Mouse (Mus musculus) cerebellum, adult 9-10 months (tissue): ENCODE data around the gene Stub1.
"Not testable (repeated sequence)": the region's sequence is repeated elsewhere in the genome, so short reads cannot be mapped to it uniquely, and the experiment has no call there.

Source experiments
- DNase-seq: peaks from one replicate; pipeline ENCODE4 v3.0.0; 2022

Gene Stub1

DNA sequence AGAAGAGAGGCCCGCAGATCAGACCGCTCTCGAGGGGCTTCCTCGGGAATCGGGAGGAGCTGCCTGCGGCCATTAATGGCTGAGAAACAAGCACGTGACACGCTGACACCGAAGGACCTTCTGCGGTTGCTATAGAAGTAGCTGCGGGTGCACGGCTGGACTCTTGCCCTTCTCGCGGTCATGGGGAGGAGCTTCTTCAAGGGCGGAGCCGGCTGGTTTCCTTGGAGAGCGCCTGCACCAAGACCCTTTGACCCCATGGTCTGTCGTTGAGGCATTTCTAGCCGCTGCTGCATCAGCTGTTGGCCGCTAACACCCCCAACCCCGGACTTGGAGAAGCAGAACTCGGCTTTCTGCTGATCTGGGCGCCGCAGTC lies at the start of gene Stub1:
Gene Stub1 (minus strand): TSS at position 114 of the 373 bp plus-strand sequence.
- no peak for DNase-seq

DNA sequence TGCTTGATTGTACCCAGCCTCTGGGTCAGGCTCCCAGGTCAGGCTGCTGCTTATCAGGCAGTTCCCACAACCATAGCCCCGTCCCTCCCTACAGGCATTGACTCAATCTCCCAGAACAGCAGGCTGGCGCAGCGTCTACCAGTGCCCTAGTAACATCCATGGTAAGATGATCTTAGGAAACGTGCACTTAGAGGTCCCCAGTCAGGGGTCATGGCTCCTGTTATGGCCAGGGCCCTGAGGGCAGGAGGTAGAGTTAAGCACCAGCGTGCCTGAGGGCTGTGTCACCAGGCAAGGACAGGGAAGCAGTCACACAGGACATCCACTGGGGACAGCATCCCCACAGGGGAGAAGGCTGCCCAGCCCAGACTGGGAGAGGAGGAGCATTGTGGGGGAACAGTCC lies 49.1 kb upstream of the Stub1 start:
- no peak for DNase-seq

DNA sequence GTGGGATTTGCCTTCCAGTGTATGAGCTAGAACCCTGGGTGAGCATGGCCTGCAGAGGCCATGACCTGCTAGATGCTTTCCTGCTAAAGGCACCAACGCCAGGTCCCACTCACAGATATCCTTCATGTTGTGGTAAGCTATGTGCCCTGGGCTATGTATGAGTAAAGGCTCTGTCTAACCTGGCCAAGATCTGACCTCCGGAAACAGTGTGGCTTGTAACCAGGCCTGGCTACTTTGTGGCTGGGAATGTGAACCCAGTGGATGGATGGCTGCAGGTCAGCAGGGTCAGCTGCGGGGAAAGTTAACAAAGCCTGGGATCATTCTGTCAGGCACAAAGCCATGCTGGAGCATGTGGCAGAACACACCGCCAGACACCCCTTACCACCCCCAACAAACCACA lies 48.5 kb upstream of the Stub1 start:
- no peak for DNase-seq

DNA sequence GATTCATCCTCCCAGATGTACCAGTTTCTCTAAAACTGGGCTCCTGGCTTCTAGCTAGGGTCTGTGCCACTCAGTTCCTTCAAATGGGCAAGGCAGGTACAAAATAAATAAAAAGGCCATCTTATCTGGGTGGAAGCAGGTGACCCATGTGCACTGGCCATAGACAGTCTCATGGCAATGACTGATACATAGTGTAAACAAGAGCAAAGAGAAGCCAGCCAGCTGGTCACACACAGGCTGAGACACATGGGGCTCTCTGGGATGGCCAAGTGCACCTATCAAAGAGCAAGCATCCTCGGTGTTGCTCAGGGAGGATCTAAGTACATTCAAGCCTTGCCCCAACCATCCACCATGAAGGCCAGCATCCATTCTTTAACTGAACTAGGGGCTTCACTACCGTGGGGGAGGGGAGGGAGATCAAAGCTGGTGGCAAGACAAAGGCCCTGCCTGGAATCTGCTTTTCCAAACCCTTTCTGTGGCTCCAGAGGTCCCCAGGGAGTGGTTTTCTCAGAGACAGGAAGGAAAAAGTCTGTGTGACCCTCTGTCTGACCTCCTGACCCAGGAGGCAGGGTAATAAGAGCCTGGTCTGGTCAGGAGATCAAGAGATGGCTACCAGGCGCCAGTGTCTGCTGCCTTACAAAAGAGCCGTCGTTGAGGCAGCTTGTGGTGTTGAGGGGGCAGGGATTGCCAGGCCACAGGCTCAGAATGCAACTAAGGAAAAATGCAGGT lies 47.9 kb upstream of the Stub1 start:
- DNase-seq, result no peak

DNA sequence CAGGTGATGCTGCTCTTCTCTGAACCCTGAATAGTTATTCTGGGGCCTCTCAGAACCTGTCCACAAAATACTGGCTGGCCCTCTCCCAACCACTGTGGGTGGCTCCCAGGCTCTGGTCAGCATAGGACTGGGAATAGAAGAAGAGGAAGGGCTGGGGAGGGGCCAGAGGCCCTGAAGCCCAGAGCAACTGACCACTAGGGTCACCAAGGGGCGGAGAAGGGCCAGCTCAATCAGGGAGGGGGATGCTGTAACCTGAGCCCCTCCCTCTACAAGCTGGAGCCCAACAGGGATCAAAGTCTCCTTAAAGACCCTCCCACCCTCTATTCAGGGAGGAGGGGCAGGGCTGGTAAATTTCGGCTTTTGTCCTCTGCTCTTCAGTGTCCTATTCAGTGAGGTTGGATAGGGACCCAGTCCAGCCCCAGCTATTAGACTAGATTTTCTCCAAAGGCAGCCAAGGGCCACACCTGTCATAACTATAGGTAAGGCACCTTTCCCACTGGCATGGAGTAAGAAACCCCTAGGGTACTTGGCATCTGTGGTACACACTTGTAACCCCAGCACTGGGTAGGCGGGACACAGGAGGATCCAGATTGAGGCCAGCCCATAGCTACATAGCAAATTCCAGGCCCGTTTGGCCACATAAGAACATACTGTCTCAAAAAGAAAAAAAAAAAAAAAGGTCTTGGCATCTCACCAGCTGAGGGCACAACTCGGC lies 47.1 kb upstream of the Stub1 start, which contains the start of gene Wfikkn1:
Gene Wfikkn1 (minus strand): TSS at position 663 of the 715 bp plus-strand sequence.
- DNase-seq, result no peak

DNA sequence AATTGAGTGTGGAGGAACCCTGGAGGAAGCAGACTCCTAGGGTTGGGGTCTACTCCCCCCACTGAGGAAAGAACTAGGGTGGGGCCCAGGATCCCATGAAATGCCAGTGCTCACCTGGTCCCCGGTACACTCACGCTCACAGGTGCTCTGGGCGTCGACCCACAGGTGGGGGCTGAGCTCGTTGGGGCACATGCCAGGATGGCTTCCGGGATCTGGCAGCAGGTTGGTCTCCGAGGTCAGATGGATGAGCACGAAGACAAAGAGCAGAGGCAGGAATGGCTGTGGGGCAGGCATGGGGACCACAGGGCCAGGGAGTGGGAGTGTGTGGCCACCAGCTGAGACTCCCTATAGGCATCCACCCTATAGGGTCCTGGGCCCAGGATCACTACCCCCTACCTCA lies 46.5 kb upstream of the Stub1 start:
- no peak for DNase-seq

DNA sequence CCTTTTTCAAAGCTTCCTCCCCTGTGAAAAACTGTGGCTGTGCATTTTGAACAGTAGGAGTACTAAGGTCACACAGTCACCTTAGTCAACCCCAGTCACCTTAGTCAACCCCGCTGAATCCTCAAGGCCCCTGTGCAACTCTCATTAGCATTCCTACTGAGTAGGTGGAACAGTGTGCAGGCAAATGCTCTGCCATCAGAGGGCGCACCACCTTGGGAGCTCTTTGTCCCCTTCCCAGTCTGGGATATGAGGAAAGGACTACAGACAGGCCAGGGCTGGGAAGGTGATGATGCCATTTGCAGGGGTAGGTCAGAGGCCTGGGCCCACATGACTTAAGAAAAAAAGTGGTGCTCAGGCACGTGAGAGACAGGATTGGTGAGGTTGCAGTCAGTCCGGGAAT lies 46.1 kb upstream of the Stub1 start:
- DNase-seq, result no peak

DNA sequence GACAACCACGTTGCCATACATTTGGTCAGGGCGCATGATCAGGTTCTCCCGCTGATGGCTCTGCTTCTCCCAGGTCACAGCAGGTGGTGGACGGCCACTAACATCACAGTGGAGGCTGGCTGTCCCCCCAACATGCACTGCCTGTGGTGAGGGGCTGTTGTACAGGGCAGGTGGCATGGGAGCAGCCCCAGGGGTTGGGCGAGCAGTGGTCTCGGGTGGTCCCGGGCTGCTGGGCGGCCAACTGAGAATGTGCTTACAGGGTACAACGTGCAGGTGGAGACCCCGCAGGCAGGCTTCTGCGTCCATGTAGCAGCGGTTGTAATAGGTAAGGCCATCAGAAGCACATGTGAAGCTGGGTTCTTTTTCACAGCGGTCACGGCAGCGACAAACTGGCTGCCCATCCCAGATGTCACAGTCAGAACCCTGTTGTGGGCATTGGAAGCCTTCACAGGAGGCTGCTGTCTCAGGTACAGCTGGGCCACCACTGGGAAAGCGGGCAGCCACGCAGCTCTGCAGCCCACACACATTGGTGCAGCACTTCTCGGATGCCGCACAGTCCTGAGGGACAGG lies 45.5 kb upstream of the Stub1 start:
- DNase-seq, result no peak

DNA sequence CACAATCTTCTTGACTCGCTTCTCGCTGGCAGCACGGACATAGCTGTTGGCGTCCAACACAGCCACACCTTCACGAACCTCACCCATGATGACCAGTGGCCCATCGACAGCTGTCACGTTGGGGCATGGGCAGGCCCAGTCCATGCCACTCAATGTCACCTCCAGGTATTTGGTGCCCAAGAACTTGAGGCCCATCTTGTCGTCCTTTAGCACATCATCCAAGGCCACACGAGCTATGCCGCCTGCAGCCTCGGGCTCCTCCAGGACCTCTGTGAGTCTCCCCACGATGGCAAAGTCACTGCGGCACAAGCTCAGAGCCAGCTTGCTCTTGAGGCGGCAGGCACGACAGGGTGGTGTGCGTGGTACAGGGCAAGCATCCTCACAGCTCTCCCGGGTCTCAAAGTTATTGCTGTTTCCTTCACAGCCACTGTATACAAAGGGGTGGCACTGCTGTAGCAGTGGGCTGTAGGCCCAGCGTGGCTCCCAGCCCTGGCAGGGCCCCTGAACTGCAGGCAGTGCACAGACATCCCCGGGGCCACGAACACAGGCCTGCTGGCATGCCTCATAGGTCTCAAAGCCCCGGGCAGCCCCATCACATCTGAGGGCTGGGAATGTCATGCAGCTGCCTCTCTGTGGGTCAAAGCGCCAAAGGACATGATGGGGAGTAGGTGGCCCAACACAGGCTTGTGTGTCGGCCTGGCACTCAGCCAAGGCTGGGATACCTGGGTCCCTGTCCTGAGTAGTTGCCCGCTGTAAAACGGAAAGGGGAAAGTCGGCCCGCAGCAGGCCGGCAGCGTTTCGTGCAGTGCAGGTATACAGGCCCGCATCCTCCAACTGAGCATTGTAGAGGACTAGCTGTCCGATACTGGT lies 44.8 kb upstream of the Stub1 start:
- DNase-seq, result no peak

DNA sequence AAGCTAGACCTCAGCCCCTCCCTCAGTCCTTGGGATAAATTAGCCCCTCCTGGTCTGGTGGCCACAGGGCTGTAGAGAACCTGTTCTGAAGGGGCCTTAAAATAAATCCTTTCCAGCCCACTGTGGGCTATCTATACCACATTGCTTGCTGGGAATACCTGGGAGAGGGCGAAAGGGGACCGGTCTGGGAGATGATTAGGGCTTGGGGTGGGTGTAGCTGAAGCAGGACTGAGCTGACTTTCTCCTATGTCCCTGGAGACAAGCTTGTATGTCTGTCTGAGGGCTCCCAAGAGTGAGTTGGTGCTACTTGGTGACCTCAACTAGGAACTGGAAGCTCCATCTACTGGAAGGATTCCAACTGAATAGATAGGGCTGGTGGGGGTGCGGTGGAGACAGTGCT lies 43.8 kb upstream of the Stub1 start:
- DNase-seq, result no peak

DNA sequence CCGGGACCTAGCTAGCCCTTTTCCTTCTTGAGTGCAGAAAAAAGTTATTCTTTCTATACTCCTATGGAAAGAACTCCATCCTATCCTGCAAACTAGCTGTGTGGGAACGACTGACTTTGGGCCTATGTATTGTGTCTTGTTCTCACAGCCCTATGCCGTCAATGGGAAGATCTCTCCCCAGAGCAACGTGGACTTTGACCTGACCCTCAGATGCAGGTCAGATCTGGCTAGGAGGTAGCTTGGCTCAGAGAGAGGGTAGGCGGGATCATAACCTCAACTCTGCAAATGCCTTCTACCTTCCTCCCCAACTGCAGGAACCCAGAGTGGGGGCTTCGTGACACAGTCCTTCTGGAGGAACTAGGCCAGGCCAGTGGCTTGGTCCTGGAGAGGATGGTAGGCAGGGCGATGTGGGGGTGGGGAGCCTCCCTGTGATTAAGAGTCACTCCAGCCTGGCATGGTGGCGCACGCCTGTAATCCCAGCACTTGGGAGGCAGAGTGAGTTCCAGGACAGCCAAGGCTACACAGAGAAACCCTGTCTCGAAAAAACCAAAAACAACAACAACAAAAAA lies 43.2 kb upstream of the Stub1 start:
- no peak for DNase-seq

DNA sequence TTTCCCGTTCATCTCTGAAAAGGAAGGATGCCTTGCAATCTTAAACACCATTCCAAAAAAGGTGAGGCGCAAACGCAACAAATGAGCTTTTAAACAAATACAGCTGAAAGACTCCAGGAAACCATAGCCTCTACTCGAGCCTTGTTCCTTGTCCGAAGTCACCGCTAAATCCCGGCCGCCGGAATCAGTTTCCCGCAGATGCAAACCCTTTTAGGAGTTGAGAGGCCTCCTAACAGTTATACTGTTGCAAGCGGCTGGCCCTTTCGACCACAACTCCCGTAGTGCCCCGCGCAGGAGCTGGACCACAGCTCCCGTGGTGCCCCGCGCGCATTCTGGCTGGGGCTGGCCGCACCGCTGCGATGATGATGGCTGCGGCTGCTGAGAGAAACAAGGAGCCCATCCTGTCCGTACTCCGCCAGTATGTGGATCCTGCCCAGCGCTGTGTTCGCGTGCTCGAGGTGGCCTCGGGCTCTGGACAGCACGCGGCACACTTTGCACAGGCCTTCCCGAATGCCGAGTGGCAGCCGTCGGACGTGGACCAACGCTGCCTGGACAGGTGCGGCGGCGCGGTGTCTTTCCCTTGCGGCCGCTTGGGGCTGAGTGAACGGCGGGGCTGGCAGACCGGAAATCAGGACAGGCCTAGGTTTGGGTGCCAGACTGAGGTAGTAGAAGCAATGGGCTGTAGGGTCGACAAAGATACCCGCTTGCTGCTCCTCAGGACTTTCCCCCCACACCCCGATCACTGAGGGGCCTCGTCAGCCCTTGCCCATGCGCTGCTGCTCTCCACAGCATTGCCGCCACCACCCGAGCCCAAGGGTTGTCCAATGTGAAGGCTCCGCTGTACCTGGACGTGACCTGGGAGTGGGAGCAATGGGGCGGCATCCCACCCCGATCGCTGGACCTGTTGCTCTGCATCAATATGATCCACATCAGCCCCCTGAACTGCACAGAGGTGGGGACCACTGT lies 42.2 kb upstream of the Stub1 start:
- peak; percentile 90 for DNase-seq

DNA sequence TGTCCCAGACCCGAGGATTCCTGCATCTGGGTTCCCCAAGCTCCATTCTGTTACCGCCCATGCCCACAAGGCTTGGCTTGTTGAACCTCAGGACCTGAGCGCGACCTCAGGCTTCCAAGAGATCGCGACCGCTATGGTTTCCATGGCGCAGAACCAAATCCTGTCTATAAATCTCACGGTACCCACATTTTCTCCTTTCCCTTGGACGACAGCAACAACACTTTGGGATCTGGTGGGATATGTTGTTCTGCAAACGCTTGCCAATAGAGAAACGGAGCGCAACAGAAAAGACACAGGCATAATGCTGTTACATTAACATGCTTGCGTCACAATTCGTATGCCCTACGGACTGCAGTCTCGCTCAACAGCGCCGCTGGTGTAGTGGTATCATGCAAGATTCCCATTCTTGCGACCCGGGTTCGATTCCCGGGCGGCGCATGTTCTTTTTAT lies 41.5 kb upstream of the Stub1 start, which contains the start of gene Mettl26:
Gene Mettl26 (plus strand): TSS at position 354 of the 450 bp plus-strand sequence.
- peak; percentile 96 for DNase-seq

DNA sequence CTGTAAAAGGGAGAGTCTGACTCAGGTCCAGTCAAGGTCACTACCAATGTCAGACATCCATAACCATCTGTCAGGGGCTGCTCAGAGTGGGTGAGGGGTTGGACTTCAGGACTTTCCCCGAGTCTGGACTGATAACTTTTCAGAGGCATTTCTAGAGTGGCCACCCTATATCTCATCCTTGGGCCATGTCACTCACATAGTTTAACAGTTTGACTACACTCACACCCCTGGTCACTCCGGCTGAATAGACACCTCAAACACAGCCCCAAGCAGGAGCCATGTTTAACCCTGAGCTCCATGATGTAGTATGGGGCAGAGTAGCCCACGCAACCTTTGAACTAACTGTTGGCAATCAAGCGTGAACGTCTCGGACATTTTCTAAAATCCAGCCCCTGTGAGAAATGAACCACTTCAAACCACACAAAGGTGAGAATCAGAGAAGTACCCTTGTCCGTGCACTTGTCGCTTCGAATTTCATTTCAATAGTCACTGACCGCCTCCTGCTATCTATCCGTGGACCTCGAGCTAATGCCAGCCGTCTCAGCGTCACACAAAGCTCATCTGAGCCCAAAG lies 41.0 kb upstream of the Stub1 start:
- DNase-seq, result no peak

DNA sequence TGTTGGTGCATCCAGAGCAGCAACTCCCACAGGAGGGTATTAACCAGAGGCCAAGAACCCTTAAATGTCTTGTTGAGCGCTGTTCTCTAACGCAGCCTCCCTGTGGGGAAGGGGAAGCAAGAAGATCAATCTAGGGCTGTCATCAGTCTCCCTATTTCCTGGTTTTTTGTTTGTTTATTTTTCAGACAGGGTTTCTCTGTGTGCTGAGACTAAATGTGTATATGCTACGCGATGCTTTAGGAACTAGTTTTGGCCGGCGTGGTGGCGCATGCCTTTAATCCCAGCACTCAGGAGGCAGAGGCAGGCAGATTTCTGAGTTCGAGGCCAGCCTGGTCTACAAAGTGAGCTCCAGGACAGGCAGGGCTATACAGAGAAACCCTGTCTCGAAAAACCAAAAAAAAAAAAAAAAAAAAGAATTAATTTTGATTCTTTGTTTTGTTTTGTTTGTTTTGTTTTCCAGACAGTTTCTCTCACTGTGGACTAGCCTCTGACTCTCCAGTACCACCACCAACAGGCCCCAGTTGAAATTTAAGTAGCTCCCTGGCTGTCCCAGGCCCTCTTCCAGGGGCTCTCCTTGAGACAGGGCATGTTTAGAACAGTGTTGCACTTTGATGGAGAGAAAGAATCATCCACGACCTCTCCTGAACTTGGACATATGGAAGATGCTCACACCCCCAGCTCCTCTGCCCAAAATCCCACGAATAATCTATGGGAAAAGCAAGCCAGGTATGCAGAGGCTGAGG lies 40.4 kb upstream of the Stub1 start:
- peak; percentile 39 for DNase-seq

DNA sequence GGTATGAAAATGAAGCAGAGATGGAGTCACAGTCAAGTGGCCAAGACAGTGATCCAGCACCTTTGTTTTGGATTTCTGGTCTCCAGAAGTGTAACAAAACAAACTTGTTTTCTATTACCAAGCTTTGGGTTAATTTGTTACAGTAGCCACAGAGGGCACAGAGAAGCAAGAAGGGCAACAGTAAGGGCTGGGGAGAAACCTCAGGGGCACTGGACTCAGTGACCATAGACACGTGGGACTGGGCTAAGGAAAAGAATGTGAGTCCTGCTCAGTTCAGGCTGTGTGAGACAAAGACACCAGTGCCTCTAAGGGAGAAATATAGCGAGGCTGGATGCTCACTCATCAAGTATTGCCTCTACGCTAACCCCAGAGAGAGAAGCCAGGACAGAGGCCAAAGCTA lies 39.5 kb upstream of the Stub1 start:
- DNase-seq, result peak; percentile 33

DNA sequence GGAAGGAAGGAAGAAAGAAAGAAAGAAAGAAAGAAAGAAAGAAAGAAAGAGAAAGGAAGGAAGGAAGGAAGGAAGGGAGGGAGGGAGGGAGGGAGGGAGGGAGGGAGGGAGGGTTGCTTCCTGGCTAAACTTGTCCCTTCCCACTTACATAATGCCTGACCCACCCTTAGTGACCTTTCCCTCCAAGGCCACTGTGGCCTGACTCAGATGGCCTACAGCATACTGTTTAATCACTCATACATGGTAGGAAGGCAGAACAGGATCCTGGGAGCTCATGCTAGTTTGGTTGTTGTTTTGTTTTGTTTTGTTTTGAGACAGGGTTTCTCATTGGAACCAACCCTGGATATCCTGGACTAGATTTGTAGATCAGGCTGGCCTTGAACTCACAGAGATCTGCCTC lies 38.4 kb upstream of the Stub1 start:
- not testable (repeated sequence) for DNase-seq

DNA sequence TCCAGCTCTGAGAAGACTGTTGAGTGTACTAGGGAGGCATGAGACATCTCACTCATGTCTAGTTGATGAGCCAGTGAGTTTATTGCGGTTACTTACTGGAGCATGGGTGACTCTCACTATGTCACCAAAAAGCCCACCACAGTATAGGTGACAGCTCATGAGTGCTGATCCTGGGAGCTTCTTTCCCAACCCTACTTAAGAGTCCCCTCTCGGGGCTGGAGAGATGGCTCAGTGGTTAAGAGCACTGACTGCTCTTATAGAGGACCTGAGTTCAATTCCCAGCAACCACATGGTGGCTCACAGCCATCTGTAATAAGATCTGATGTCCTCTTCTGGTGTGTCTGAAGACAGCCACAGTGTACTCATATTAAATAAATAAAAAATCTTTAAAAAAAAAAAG lies 36.8 kb upstream of the Stub1 start:
- DNase-seq, result no peak

DNA sequence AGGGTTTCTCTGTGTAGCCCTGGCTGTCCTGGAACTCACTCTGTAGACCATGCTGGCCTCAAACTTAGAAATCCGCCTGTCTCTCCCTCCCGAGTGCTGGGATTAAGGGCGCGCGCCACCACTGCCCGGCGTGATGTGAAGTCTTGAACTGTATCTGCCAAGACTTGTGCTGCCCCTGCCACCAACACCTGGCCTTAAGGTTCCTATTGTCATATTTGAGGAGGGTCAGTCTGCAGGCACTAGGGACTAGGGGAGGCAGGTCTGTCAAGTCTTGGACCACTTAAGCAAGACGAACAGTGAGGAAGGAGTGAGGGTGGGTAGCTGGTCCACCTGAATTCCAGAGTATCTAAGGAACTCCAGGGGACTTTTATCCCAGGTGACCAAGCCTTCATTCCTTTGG lies 36.3 kb upstream of the Stub1 start:
- DNase-seq, result peak; percentile 48

DNA sequence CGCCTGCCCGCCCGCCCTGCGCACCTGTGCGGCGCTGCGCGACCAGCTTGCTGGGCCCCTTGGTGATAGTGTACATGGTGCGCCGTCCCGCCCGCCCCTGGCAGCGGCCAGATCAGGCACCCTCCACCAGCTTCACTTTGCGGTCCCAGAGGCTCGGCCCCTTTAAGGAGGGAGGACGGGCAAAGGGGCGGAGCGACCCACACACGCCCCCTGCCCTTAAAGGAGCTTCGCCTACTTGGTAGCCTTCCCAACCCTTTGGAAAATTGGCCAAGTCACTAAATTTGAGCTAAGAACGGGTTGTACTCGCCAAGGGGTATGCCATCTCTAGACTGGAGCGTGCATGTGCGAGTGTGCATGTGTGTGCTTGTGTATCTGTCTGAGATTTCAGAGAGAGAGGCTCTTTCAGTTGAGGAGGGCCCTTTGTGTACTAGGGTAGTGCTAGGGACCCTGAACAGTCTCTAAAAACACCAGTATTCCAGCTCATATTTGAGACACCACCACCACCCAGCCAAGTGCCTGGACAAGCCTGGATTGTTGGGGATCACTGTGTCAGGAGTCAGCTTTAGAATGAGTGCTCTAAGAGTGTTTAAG lies 35.5 kb upstream of the Stub1 start, which contains the start of gene Mcrip2:
Gene Mcrip2 (minus strand): TSS at position 164 of the 591 bp plus-strand sequence.
- peak; percentile 85 for DNase-seq
